Mouse (Mus musculus): ENCODE data around the gene Spata25. TPM values are rescaled to one million over a fixed set of nuclear protein-coding genes. Genes with fewer than 3 reads are reported as not detected.

Spata25 gene
- polyA plus RNA-seq, 1 experiment from 2014 or later, result not detected

- Histone ChIP-seq H3K9me3 (ENCODE audit: low read depth, low read length) (no peaks in the 10 kb centered on the region), H3K27me3 (ENCODE audit: insufficient read depth, low read length) (no peaks in the 10 kb centered on the region), H3K27ac (ENCODE audit: low read depth) (peak within 1 kb of the TSS; percentile 87), H3K4me1 (ENCODE audit: insufficient read depth) (peaks cover 5% of the 10 kb centered on the region; the same call in 1 of the 2 replicates), H3K36me3 (ENCODE audit: insufficient read depth) (peaks cover 33% of the 10 kb centered on the region), H3K4me2 (peak within 1 kb of the TSS; percentile 72), H3K4me3 (ENCODE audit: low read depth, low read length) (peak within 1 kb of the TSS; percentile 80), H3K9ac (peak within 1 kb of the TSS; percentile 63)
- no peak for TF ChIP-seq CTCF (IDR thresholded peaks at IDR 0.05; ENCODE audit: low read depth)
- 1% methylated on average over 32 of the region's 32 CpGs for WGBS
- peak; percentile 99 for DNase-seq
- peak; percentile 100 for ATAC-seq (ENCODE audit: insufficient read depth)
Observed at GRCm38 (mm10) chr2:164822636-164823165, 5.6 kb downstream of the Spata25 start, which contains the start of gene Zswim1. Zswim1 (plus strand) TSS chr2:164822686.

GRCm38 (mm10) chr2:164821060-164821459, 7.3 kb downstream of the Spata25 start:
- Histone ChIP-seq H3K4me1 (ENCODE audit: insufficient read depth) (peaks cover 6% of the 10 kb centered on the region; the same call in 1 of the 2 replicates), H3K4me3 (ENCODE audit: low read depth, low read length) (no peak overlapping the region), H3K36me3 (ENCODE audit: insufficient read depth) (peaks cover 16% of the 10 kb centered on the region), H3K9me3 (ENCODE audit: low read depth, low read length) (no peaks in the 10 kb centered on the region), H3K27ac (ENCODE audit: low read depth) (no peak overlapping the region), H3K27me3 (ENCODE audit: insufficient read depth, low read length) (no peaks in the 10 kb centered on the region), H3K9ac (no peak overlapping the region), H3K4me2 (no peak overlapping the region)
- TF ChIP-seq CTCF (IDR thresholded peaks at IDR 0.05; ENCODE audit: low read depth), result no peak
- 80% methylated on average over 6 of the region's 6 CpGs for WGBS
- ATAC-seq (ENCODE audit: insufficient read depth) (no peak), DNase-seq (no peak)

DNA sequence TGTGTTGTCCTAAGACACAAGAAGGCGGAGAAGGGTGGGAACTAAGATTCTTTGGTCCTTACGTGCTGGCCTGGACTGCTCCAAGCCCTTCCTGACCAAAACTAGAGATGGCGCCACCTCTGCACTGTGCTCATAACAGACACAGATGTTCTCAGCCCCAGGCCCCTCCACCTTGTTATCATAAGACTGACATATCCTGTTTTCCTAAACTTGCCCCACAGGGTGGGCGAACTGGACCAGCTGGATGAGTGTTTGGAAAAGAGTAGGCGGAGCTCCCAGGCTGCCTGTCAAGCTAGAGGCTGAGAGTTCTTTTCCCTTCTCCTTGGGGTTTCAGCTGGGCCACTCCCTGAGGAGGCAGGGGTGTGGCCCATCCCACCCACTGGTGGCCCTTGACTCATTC, 10.6 kb downstream of the Spata25 start:
- peaks cover 6% of the 10 kb centered on the region; the same call in 1 of the 2 replicates for H3K4me1 ChIP-seq (ENCODE audit: insufficient read depth)
- WGBS, result 38% methylated on average over 5 of the region's 5 CpGs
- ATAC-seq (ENCODE audit: insufficient read depth) (peak; percentile 42), DNase-seq (peak; percentile 52)
- TF ChIP-seq CTCF (IDR thresholded peaks at IDR 0.05; ENCODE audit: low read depth), result no peak
- no peak overlapping the region for H3K4me2 ChIP-seq
- no peak overlapping the region for H3K4me3 ChIP-seq (ENCODE audit: low read depth, low read length)
- no peaks in the 10 kb centered on the region for H3K36me3 ChIP-seq (ENCODE audit: insufficient read depth)
- no peaks in the 10 kb centered on the region for H3K9me3 ChIP-seq (ENCODE audit: low read depth, low read length)
- no peaks in the 10 kb centered on the region for H3K27me3 ChIP-seq (ENCODE audit: insufficient read depth, low read length)
- peak overlapping the region; percentile 21; the same call in 1 of the 2 replicates for H3K27ac ChIP-seq (ENCODE audit: low read depth)
- H3K9ac ChIP-seq, result no peak overlapping the region

GRCm38 (mm10) chr2:164817206-164817605, 11.1 kb downstream of the Spata25 start:
- Histone ChIP-seq H3K27me3 (ENCODE audit: insufficient read depth, low read length) (no peaks in the 10 kb centered on the region), H3K36me3 (ENCODE audit: insufficient read depth) (no peaks in the 10 kb centered on the region), H3K4me3 (ENCODE audit: low read depth, low read length) (no peak overlapping the region), H3K27ac (ENCODE audit: low read depth) (peak overlapping the region; percentile 21; the same call in 1 of the 2 replicates), H3K9me3 (ENCODE audit: low read depth, low read length) (no peaks in the 10 kb centered on the region), H3K4me2 (no peak overlapping the region), H3K9ac (no peak overlapping the region), H3K4me1 (ENCODE audit: insufficient read depth) (peaks cover 6% of the 10 kb centered on the region; the same call in 1 of the 2 replicates)
- WGBS, result 62% methylated on average over 6 of the region's 6 CpGs
- no peak for DNase-seq
- no peak for ATAC-seq (ENCODE audit: insufficient read depth)
- no peak for TF ChIP-seq CTCF (IDR thresholded peaks at IDR 0.05; ENCODE audit: low read depth)

DNA sequence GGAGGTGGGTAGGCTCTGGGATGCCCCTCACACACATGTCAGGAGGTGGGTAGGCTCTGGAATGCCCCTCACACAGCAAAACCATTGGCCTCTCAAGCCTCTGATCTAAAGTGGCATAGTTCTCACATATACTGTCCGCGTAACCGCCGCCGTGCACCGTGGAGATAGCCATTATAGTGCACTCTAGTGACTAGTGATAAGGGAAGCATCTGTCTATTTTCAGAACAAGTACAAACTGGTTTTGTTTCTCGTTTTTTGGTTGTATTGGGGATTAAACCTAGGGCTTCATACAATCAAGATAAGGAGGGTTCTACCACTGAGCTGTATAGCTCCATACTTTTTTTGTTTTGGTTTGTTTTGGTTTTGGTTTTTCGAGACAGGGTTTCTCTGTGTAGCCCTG, 12.5 kb downstream of the Spata25 start:
- no peak overlapping the region for H3K27ac ChIP-seq (ENCODE audit: low read depth)
- WGBS, result 87% methylated on average over 8 of the region's 8 CpGs
- no peak for TF ChIP-seq CTCF (IDR thresholded peaks at IDR 0.05; ENCODE audit: low read depth)
- no peak overlapping the region for H3K4me3 ChIP-seq (ENCODE audit: low read depth, low read length)
- H3K4me1 ChIP-seq (ENCODE audit: insufficient read depth), result peaks cover 6% of the 10 kb centered on the region; the same call in 1 of the 2 replicates
- ATAC-seq (ENCODE audit: insufficient read depth) (no peak), DNase-seq (no peak)
- H3K36me3 ChIP-seq (ENCODE audit: insufficient read depth), result no peaks in the 10 kb centered on the region
- no peak overlapping the region for H3K4me2 ChIP-seq
- no peaks in the 10 kb centered on the region for H3K9me3 ChIP-seq (ENCODE audit: low read depth, low read length)
- no peak overlapping the region for H3K9ac ChIP-seq
- H3K27me3 ChIP-seq (ENCODE audit: insufficient read depth, low read length), result no peaks in the 10 kb centered on the region

DNA sequence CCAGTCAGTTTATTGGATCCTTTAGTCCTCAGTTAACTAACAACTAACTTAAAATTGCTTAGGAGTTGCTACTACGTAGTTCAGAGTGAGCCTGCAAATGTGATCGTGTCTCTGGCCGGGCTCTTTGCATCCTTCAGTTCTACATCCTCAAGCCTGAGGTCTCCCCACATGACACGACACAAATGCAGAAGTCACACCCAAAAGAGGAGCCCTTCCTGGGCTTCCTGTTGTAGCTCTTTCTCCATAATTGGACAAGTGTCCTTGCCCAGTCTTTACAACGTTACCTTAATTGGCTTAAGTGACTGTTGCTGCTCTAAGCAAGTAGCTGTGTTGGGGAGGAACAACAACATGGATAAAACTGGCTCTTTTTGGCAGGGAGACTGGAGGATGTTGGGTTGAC, 13.0 kb downstream of the Spata25 start:
- Histone ChIP-seq H3K27me3 (ENCODE audit: insufficient read depth, low read length) (no peaks in the 10 kb centered on the region), H3K4me1 (ENCODE audit: insufficient read depth) (peaks cover 6% of the 10 kb centered on the region; the same call in 1 of the 2 replicates), H3K4me3 (ENCODE audit: low read depth, low read length) (no peak overlapping the region), H3K4me2 (no peak overlapping the region), H3K36me3 (ENCODE audit: insufficient read depth) (no peaks in the 10 kb centered on the region), H3K27ac (ENCODE audit: low read depth) (no peak overlapping the region), H3K9ac (no peak overlapping the region), H3K9me3 (ENCODE audit: low read depth, low read length) (no peaks in the 10 kb centered on the region)
- no peak for TF ChIP-seq CTCF (IDR thresholded peaks at IDR 0.05; ENCODE audit: low read depth)
- ATAC-seq (ENCODE audit: insufficient read depth) (no peak), DNase-seq (no peak)
- 87% methylated on average over 5 of the region's 5 CpGs for WGBS

DNA sequence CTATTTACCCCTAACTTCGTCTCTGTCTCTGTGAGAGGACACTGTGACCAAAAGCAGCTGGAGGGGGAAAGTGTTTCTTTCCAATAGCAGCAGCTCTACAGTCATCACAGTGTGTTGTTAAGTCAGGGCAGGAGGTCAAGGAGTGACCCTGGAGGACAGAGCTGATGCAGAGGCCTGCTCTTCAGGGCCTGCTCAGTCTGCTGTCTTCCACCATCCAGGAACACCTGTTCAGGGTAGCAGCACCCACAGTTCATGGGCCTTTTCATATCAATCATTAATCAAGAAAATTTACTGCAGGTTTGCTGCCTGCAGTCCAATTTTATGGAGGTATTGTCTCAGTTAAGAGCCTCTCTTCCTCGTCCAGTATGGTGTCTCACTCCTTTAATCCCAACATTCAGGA, 14.8 kb downstream of the Spata25 start:
- H3K4me1 ChIP-seq (ENCODE audit: insufficient read depth), result peaks cover 6% of the 10 kb centered on the region; the same call in 1 of the 2 replicates
- no peak for TF ChIP-seq CTCF (IDR thresholded peaks at IDR 0.05; ENCODE audit: low read depth)
- WGBS, result 46% methylated on average over 2 of the region's 2 CpGs
- no peak overlapping the region for H3K4me3 ChIP-seq (ENCODE audit: low read depth, low read length)
- peaks cover 3% of the 10 kb centered on the region; the same call in 1 of the 2 replicates for H3K36me3 ChIP-seq (ENCODE audit: insufficient read depth)
- ATAC-seq (ENCODE audit: insufficient read depth) (no peak), DNase-seq (no peak)
- no peaks in the 10 kb centered on the region for H3K27me3 ChIP-seq (ENCODE audit: insufficient read depth, low read length)
- no peak overlapping the region for H3K27ac ChIP-seq (ENCODE audit: low read depth)
- H3K9me3 ChIP-seq (ENCODE audit: low read depth, low read length), result no peaks in the 10 kb centered on the region
- no peak overlapping the region for H3K4me2 ChIP-seq
- no peak overlapping the region for H3K9ac ChIP-seq
